Comparison of ENCODE assay signal across 12 mouse cellular contexts in the genomic region with DNA sequence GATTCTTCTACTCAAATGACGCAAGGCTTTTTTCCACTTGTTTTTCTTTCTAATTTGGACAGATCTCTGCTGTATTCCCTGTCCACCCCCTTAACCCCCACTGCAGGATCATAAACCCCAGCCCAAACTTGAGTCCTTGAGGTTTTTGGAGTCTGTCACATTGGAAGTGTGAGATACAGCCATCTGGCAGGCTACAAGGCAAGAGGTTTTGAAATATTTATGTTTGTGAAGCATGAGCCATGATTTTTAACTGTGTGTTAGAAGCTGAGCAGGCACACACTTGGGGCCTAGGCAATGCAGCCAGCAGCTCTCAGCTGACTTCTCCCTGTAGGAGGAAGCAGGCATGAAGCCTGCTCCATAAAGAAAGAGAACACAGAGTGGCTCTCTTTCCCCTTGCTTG. TPM values are rescaled to one million over a fixed set of nuclear protein-coding genes. Genes with fewer than 3 reads are reported as not detected.
DNase-seq lines count a peak whose midpoint lies in the region; ATAC-seq and TF ChIP-seq lines count a peak whose summit lies in the region.
"Had no signal": no experiment of that assay in that cellular context is flagged by ENCODE, and none has a peak within 500 bp of the region (broad histone marks: within the 10 kb centered on the region; RNA-seq: fewer than 3 reads in every experiment).

No protein-coding gene starts in this region.

- H3K9ac ChIP-seq in lung, embryonic 14.5 days, result no peak overlapping the region
- H3K9ac ChIP-seq in neural tube, embryonic 13.5 days, result 0 out of 2 replicates have a peak overlapping the region, but pooled peaks have one; percentile 13
- H3K9ac ChIP-seq: embryonic facial prominence, embryonic 12.5 days had no signal

- DNase-seq in frontal cortex, postnatal 36 days (ENCODE audit: low spot score in 2 of 2), result peak; percentile 38 to 46
- DNase-seq in frontal cortex, postnatal 10 days (ENCODE audit: low spot score in 2 of 2), result no peak
- peak; percentile 74 for DNase-seq in lung, embryonic 14.5 days
- DNase-seq in lung, adult 2 months, result no peak
- peak; percentile 47 for DNase-seq in kidney, postnatal 10 days
- no peak for DNase-seq in ovary, adult 18-20 months (ENCODE audit: low spot score)
- DNase-seq: liver; right cerebral cortex, postnatal 14 days; thymus, adult 2 months had no signal

- no peak overlapping the region for H3K4me2 ChIP-seq in lung, embryonic 14.5 days
- H3K4me2 ChIP-seq in neural tube, embryonic 13.5 days, result no peak overlapping the region
- H3K4me2 ChIP-seq: embryonic facial prominence, embryonic 12.5 days had no signal

- WGBS in lung, embryonic 14.5 days, result 60% methylated on average over 1 of the region's 1 CpGs
- 79% methylated on average over 1 of the region's 1 CpGs for WGBS in lung, adult 2 months
- 90% methylated on average over 1 of the region's 1 CpGs for WGBS in neural tube, embryonic 13.5 days

- TF ChIP-seq CTCF in lung, embryonic 14.5 days (IDR thresholded peaks at IDR 0.05; ENCODE audit: low read depth), result no peak
- no peak for TF ChIP-seq CTCF in lung, adult 2 months (IDR thresholded peaks at IDR 0.05; ENCODE audit: insufficient read depth, low read length)

- H3K36me3 ChIP-seq in lung, embryonic 14.5 days (ENCODE audit: insufficient read depth), result no peaks in the 10 kb centered on the region
- no peaks in the 10 kb centered on the region for H3K36me3 ChIP-seq in neural tube, embryonic 13.5 days
- H3K36me3 ChIP-seq: embryonic facial prominence, embryonic 12.5 days had no signal

- no peak overlapping the region for H3K4me3 ChIP-seq in lung, embryonic 14.5 days (ENCODE audit: low read depth, low read length)
- H3K4me3 ChIP-seq in lung, adult 2 months (replicated peaks; ENCODE audit: extremely low read depth, low read depth, low read length), result no peak overlapping the region
- H3K4me3 ChIP-seq in neural tube, embryonic 13.5 days, result no peak overlapping the region
- H3K4me3 ChIP-seq: embryonic facial prominence, embryonic 12.5 days had no signal

- TF ChIP-seq POLR2A in lung, adult 2 months (IDR thresholded peaks at IDR 0.05; ENCODE audit: borderline replicate concordance, extremely low read depth, low read depth, low read length), result no peak

- ATAC-seq in lung, embryonic 14.5 days (ENCODE audit: insufficient read depth), result peak; percentile 79
- ATAC-seq in neural tube, embryonic 13.5 days (ENCODE audit: low read depth), result 0 out of 2 replicates have a peak, but pooled peaks have one; percentile 32
- ATAC-seq in megakaryocyte, adult 5-6 weeks (ENCODE audit: poor library complexity, severe bottlenecking), result no peak

- no peaks in the 10 kb centered on the region for H3K27me3 ChIP-seq in lung, embryonic 14.5 days (ENCODE audit: insufficient read depth, low read length)
- H3K27me3 ChIP-seq in neural tube, embryonic 13.5 days, result no peaks in the 10 kb centered on the region
- H3K27me3 ChIP-seq: embryonic facial prominence, embryonic 12.5 days had no signal

- peak overlapping the region; percentile 82 for H3K27ac ChIP-seq in lung, embryonic 14.5 days (ENCODE audit: low read depth)
- peak overlapping the region; percentile 78 for H3K27ac ChIP-seq in neural tube, embryonic 13.5 days (replicated peaks)
- H3K27ac ChIP-seq: embryonic facial prominence, embryonic 12.5 days had no signal

- no peaks in the 10 kb centered on the region for H3K4me1 ChIP-seq in lung, embryonic 14.5 days (ENCODE audit: insufficient read depth)
- no peaks in the 10 kb centered on the region; the same call in 1 of the 2 replicates for H3K4me1 ChIP-seq in lung, adult 2 months (ENCODE audit: control insufficient read depth, insufficient read depth, low read length)
- H3K4me1 ChIP-seq in neural tube, embryonic 13.5 days (replicated peaks), result peaks cover 18% of the 10 kb centered on the region
- H3K4me1 ChIP-seq: embryonic facial prominence, embryonic 12.5 days had no signal

- no peaks in the 10 kb centered on the region for H3K9me3 ChIP-seq in lung, embryonic 14.5 days (ENCODE audit: low read depth, low read length)
- no peaks in the 10 kb centered on the region for H3K9me3 ChIP-seq in neural tube, embryonic 13.5 days
- H3K9me3 ChIP-seq: embryonic facial prominence, embryonic 12.5 days had no signal

RNA-seq across cellular contexts. Expression of gene Sc5d, which starts 57.3 kb away (rescaled TPM):
- polyA plus RNA-seq in lung, embryonic 14.5 days (2014; fragmentation: Nextera tagmentation; extraction: Ambion mirVana), result 40.0 and 47.8 TPM in 2 replicates
- polyA plus RNA-seq in lung, adult 2 months (2012; rRNA removed), result 32.9 and 73.6 TPM in 2 replicates
- 59.0 and 64.9 TPM in 2 replicates for polyA plus RNA-seq in neural tube, embryonic 13.5 days (2015; fragmentation: Nextera tagmentation; extraction: Ambion mirVana)
- total RNA-seq in megakaryocyte, adult 5-6 weeks (2015), result 25.7 and 27.8 TPM in 2 replicates
- total RNA-seq in megakaryocyte, adult 5-6 weeks (2017), result 41.6 and 58.6 TPM in 2 replicates

Comparison
In these comparisons a context has a peak if more than half of its experiments do, and no peak if none do; other contexts are left out.
1. DNase-seq: peak in frontal cortex, postnatal 36 days (2 of 2), lung, embryonic 14.5 days (single experiment) and kidney, postnatal 10 days (single experiment); none in frontal cortex, postnatal 10 days (0 of 2), lung, adult 2 months (single experiment) and ovary, adult 18-20 months (single experiment).